Mouse (Mus musculus) embryonic facial prominence, embryonic 12.5 days (tissue): Measurements from ENCODE around the gene BC034090. TPM values are rescaled to one million over a fixed set of nuclear protein-coding genes. Genes with fewer than 3 reads are reported as not detected.
"Not testable (repeated sequence)": the region's sequence is repeated elsewhere in the genome, so short reads cannot be mapped to it uniquely, and the experiment has no call there.

Source experiments
- ATAC-seq: fragments of 200-750 bp; cut with Nextera tagmentation; 2 replicates; pipeline ENCODE4 v1.8.0; 2017; ENCODE audit not compliant: insufficient number of reproducible peaks, insufficient read depth, low FRiP score, low TSS enrichment
- H3K27ac ChIP-seq: fragments of 300-500 bp; sonication (generic); 2 replicates; pipeline ENCODE4 v1.5.1; 2016; ENCODE audit warnings: mild to moderate bottlenecking
- H3K27me3 ChIP-seq: fragments of 300-500 bp; sonication (generic); 2 replicates; pipeline ENCODE4 v1.6.1; 2016; ENCODE audit warnings: mild to moderate bottlenecking, moderate library complexity
- H3K36me3 ChIP-seq: fragments of 300-500 bp; sonication (generic); 2 replicates; pipeline ENCODE4 v1.6.1; 2016; ENCODE audit warnings: mild to moderate bottlenecking
- H3K4me1 ChIP-seq: fragments of 300-500 bp; sonication (generic); 2 replicates; pipeline ENCODE4 v1.6.1; 2016
- H3K4me2 ChIP-seq: fragments of 300-500 bp; sonication (generic); replicated peaks from 2 replicates; pipeline ENCODE4 v1.6.1; 2016; ENCODE audit warnings: mild to moderate bottlenecking, moderate library complexity
- H3K4me3 ChIP-seq: fragments of 300-500 bp; sonication (generic); 2 replicates; pipeline ENCODE4 v1.5.1; 2016; ENCODE audit warnings: mild to moderate bottlenecking
- H3K9ac ChIP-seq: fragments of 300-500 bp; sonication (generic); 2 replicates; pipeline ENCODE4 v1.6.1; 2016; ENCODE audit warnings: mild to moderate bottlenecking, moderate library complexity
- H3K9me3 ChIP-seq: fragments of 300-500 bp; sonication (generic); 2 replicates; pipeline ENCODE4 v1.6.1; 2016; ENCODE audit warnings: mild to moderate bottlenecking, moderate library complexity
- WGBS: fragments of 180-500 bp; shearing (Covaris S2); methylation state at CpG from one replicate; pipeline ENCODE4 v1.1.7; 2016; 5-methylcytosine and 5-hydroxymethylcytosine counted together
- polyA plus RNA-seq: library from polyadenylated mRNA; unstranded; fragments of >200 nt; fragmentation: Nextera tagmentation; extraction: Ambion mirVana; gene quantifications from 2 replicates; pipeline ENCODE4 v1.2.1, GENCODE M21; 2016

BC034090 gene
- polyA plus RNA-seq, 1 experiment from 2014 or later, result 6.9 TPM

DNA sequence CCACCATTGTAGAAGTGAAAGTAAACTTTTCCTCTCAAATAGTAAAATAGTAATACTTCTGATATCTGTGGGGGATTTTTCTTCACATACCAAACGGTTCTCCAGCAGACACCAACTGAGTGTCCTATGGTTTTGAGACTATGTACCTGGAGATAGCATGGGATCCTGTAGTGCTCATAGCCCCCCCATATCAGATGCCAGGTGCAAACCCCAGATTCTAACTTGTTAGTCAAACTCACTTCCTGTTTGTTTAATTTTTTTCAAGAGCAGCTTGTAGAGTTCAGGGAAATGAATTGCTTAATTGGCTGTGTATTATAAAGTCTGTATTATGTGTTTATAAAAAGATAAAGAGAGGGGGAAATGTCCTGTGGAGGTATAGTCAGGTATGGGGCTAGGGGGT, 69.8 kb downstream of the BC034090 start:
- Histone ChIP-seq H3K27ac (no peak overlapping the region), H3K27me3 (no peaks in the 10 kb centered on the region), H3K9me3 (no peaks in the 10 kb centered on the region), H3K9ac (no peak overlapping the region), H3K4me1 (no peaks in the 10 kb centered on the region), H3K4me2 (no peak overlapping the region), H3K4me3 (no peak overlapping the region), H3K36me3 (peaks cover 33% of the 10 kb centered on the region)
- no peak for ATAC-seq
- WGBS, result 91% methylated on average over 1 of the region's 1 CpGs

DNA sequence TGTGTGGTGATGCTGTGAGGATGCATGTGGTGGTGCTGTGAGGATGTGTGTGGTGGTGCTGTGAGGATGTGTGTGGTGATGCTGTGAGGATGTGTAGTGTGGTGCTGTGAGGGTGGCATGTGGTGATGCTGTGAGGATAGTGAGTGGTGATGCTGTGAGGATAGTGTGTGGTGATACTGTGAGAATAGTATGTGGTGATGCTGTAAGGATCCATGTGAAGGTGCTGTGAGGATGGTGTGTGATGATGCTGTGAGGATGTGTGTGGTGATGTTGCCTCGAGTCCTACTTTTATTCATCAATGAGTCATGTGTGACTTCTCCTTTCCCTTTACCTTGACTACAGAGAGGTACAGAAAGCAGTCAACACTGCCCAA, 70.6 kb downstream of the BC034090 start:
- H3K36me3 ChIP-seq, result peaks cover 27% of the 10 kb centered on the region
- not testable (repeated sequence) for H3K27ac ChIP-seq, H3K27me3 ChIP-seq, H3K4me1 ChIP-seq, H3K4me2 ChIP-seq, H3K9ac ChIP-seq, ATAC-seq, H3K4me3 ChIP-seq, H3K9me3 ChIP-seq
- 80% methylated on average over 1 of the region's 1 CpGs for WGBS

- Histone ChIP-seq H3K27me3 (no peaks in the 10 kb centered on the region), H3K4me3 (no peak overlapping the region), H3K4me1 (no peaks in the 10 kb centered on the region), H3K36me3 (peaks cover 24% of the 10 kb centered on the region), H3K9me3 (no peaks in the 10 kb centered on the region), H3K9ac (no peak overlapping the region), H3K27ac (no peak overlapping the region), H3K4me2 (no peak overlapping the region)
- WGBS, result 83% methylated on average over 3 of the region's 3 CpGs
- ATAC-seq, result no peak
These were observed 71.2 kb downstream of the BC034090 start for GRCm38 (mm10) chr1:155172895-155173643.

DNA sequence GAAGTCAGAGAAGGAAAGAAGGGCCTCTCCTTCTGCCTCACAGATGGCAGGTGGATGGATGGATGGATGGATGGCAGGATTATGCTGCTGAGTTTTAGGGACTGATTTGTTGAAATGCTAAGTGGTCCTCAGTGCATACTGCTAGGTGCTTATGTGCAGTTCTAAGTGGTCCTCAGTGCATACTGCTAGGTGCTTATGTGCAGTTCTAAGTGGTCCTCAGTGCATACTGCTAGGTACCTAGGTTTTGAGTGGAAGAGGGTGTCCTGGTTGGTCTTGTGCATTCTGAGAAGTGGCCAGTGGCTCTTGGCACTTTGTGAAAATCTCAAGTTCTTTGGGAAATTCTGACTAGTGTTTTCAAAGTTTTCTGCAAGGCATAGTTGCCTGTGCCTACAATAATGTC, 74.3 kb downstream of the BC034090 start:
- Histone ChIP-seq H3K9ac (no peak overlapping the region), H3K4me3 (no peak overlapping the region), H3K27me3 (no peaks in the 10 kb centered on the region), H3K4me1 (no peaks in the 10 kb centered on the region), H3K36me3 (peaks cover 11% of the 10 kb centered on the region), H3K4me2 (no peak overlapping the region), H3K9me3 (no peaks in the 10 kb centered on the region), H3K27ac (no peak overlapping the region)
- ATAC-seq, result no peak

GRCm38 (mm10) chr1:155167453-155167852, 76.8 kb downstream of the BC034090 start:
- WGBS, result 89% methylated on average over 3 of the region's 3 CpGs
- no peaks in the 10 kb centered on the region for H3K9me3 ChIP-seq
- H3K4me2 ChIP-seq, result no peak overlapping the region
- no peak for ATAC-seq
- H3K4me1 ChIP-seq, result no peaks in the 10 kb centered on the region
- no peaks in the 10 kb centered on the region for H3K36me3 ChIP-seq
- H3K27me3 ChIP-seq, result no peaks in the 10 kb centered on the region
- no peak overlapping the region for H3K4me3 ChIP-seq
- no peak overlapping the region for H3K9ac ChIP-seq
- no peak overlapping the region for H3K27ac ChIP-seq

Other genes with a start within 250 kb of the BC034090 start
- gene Ier5, start 144.8 kb downstream of the BC034090 start, polyA plus RNA-seq, result 17.3 and 19.9 TPM in 2 replicates
- gene Mr1, start 97.6 kb downstream of the BC034090 start, polyA plus RNA-seq, result 4.6 and 6.2 TPM in 2 replicates
- 109 and 113 TPM in 2 replicates for gene Stx6, start 85.7 kb downstream of the BC034090 start, polyA plus RNA-seq
- gene Xpr1, start 173.0 kb upstream of the BC034090 start, polyA plus RNA-seq, result 10.3 and 10.5 TPM in 2 replicates